Mouse (Mus musculus) midbrain, postnatal 0 days (tissue): ENCODE data around the gene 4930568D16Rik. TPM values are rescaled to one million over a fixed set of nuclear protein-coding genes. Genes with fewer than 3 reads are reported as not detected.

Source experiments
- ATAC-seq: fragments of 200-750 bp; cut with Nextera tagmentation; 2 replicates; pipeline ENCODE4 v1.8.0; 2017; ENCODE audit warnings: moderate number of reproducible peaks, mild to moderate bottlenecking, moderate TSS enrichment, moderate library complexity; ENCODE audit not compliant: low FRiP score
- DNase-seq: peaks from one replicate; pipeline ENCODE4 v3.0.0-alpha.2; 2015; ENCODE audit warnings: low spot score
- H3K27ac ChIP-seq: fragments of 300-500 bp; sonication (generic); 2 replicates; pipeline ENCODE4 v1.5.1; 2014; ENCODE audit warnings: low read depth, mild to moderate bottlenecking, low read length, mixed read lengths
- H3K27me3 ChIP-seq: fragments of 300-500 bp; sonication (generic); 2 replicates; pipeline ENCODE4 v1.6.1; 2014; ENCODE audit warnings: low read length, control low read depth, mixed read lengths; ENCODE audit not compliant: insufficient read depth
- H3K36me3 ChIP-seq: fragments of 300-500 bp; sonication (generic); 2 replicates; pipeline ENCODE4 v1.6.1; 2014; ENCODE audit warnings: low read length, control low read depth, mixed read lengths; ENCODE audit not compliant: insufficient read depth
- H3K4me1 ChIP-seq: fragments of 300-500 bp; sonication (generic); 2 replicates; pipeline ENCODE4 v1.6.1; 2014; ENCODE audit warnings: mild to moderate bottlenecking, control low read depth, antibody characterized with exemption, low read length, mixed read lengths; ENCODE audit not compliant: insufficient read depth
- H3K4me2 ChIP-seq: fragments of 300-500 bp; sonication (generic); 2 replicates; pipeline ENCODE4 v1.6.1; 2014; ENCODE audit warnings: low read depth, mild to moderate bottlenecking, low read length, mixed read lengths; ENCODE audit not compliant: poor library complexity, severe bottlenecking
- H3K4me3 ChIP-seq: fragments of 300-500 bp; sonication (generic); 2 replicates; pipeline ENCODE4 v1.5.1; 2014; ENCODE audit warnings: low read depth, mild to moderate bottlenecking, low read length, moderate library complexity
- H3K9ac ChIP-seq: fragments of 300-500 bp; sonication (generic); replicated peaks from 2 replicates; pipeline ENCODE4 v1.6.1; 2014; ENCODE audit warnings: mild to moderate bottlenecking, low read length, moderate library complexity, mixed read lengths; ENCODE audit not compliant: poor library complexity, severe bottlenecking
- H3K9me3 ChIP-seq: fragments of 300-500 bp; sonication (generic); 2 replicates; pipeline ENCODE4 v1.6.1; 2016; ENCODE audit warnings: low read length, control low read depth
- CTCF ChIP-seq: IDR thresholded peaks from 2 replicates; pipeline ENCODE4 v1.5.1; 2016; ENCODE audit warnings: antibody characterized with exemption, mild to moderate bottlenecking
- WGBS: fragments of 180-500 bp; shearing (Covaris S2); extraction: QIAGEN DNeasy Blood & Tissue Kit; methylation state at CpG from one replicate; pipeline ENCODE4 v1.1.7; 2014; 5-methylcytosine and 5-hydroxymethylcytosine counted together
- polyA plus RNA-seq: library from polyadenylated mRNA; unstranded; fragments of >200 nt; fragmentation: Nextera tagmentation; extraction: Ambion mirVana; gene quantifications from 2 replicates; pipeline ENCODE4 v1.2.1, GENCODE M21; 2015
- total RNA-seq: library from RNA; depleted of rRNA; stranded (reverse); fragments of >200 nt; gene quantifications from 2 replicates; pipeline ENCODE4 v1.2.3, GENCODE M21; 2014; rRNA removed

4930568D16Rik gene
- total RNA-seq (not detected in 2 replicates), polyA plus RNA-seq (not detected in 2 replicates)

- Histone ChIP-seq H3K9ac (no peak within 1 kb of the TSS), H3K4me3 (no peak within 1 kb of the TSS), H3K27ac (no peak within 1 kb of the TSS), H3K4me2 (no peak within 1 kb of the TSS), H3K36me3 (no peaks in the 10 kb centered on the region), H3K27me3 (no peaks in the 10 kb centered on the region), H3K9me3 (0 out of 2 replicates have a peak, but pooled peaks cover 2% of the 10 kb centered on the region), H3K4me1 (no peaks in the 10 kb centered on the region)
- 70% methylated on average over 2 of the region's 2 CpGs for WGBS
- ATAC-seq (no peak), DNase-seq (no peak)
- TF ChIP-seq CTCF, result no peak
Observed at GRCm38 (mm10) chr2:35367629-35368028, at the start of gene 4930568D16Rik. 4930568D16Rik (minus strand) TSS chr2:35367729.

GRCm38 (mm10) chr2:35417231-35417630 lies 49.7 kb upstream of the 4930568D16Rik start:
- Histone ChIP-seq H3K4me3 (no peak overlapping the region), H3K4me1 (no peaks in the 10 kb centered on the region), H3K27ac (no peak overlapping the region), H3K27me3 (no peaks in the 10 kb centered on the region), H3K9me3 (peaks cover 4% of the 10 kb centered on the region; the same call in 1 of the 2 replicates), H3K36me3 (no peaks in the 10 kb centered on the region), H3K9ac (no peak overlapping the region), H3K4me2 (no peak overlapping the region)
- ATAC-seq (no peak), DNase-seq (no peak)
- WGBS, result 79% methylated on average over 1 of the region's 1 CpGs
- no peak for TF ChIP-seq CTCF

- Histone ChIP-seq H3K36me3 (no peaks in the 10 kb centered on the region), H3K4me3 (no peak overlapping the region), H3K9me3 (peaks cover 4% of the 10 kb centered on the region; the same call in 1 of the 2 replicates), H3K4me2 (no peak overlapping the region), H3K4me1 (no peaks in the 10 kb centered on the region), H3K27me3 (no peaks in the 10 kb centered on the region), H3K9ac (no peak overlapping the region), H3K27ac (no peak overlapping the region)
- no peak for TF ChIP-seq CTCF
- no peak for ATAC-seq
- WGBS, result 84% methylated on average over 6 of the region's 6 CpGs
- no peak for DNase-seq
Observed at GRCm38 (mm10) chr2:35416473-35416872, 48.9 kb upstream of the 4930568D16Rik start.

- no peak for DNase-seq
Observed at GRCm38 (mm10) chr2:35412810-35413209, 45.3 kb upstream of the 4930568D16Rik start.

GRCm38 (mm10) chr2:35412246-35412645 lies 44.7 kb upstream of the 4930568D16Rik start:
- no peaks in the 10 kb centered on the region for H3K9me3 ChIP-seq
- H3K36me3 ChIP-seq, result no peaks in the 10 kb centered on the region
- no peak for TF ChIP-seq CTCF
- no peak overlapping the region for H3K4me3 ChIP-seq
- ATAC-seq, result no peak
- no peak overlapping the region for H3K4me2 ChIP-seq
- H3K9ac ChIP-seq, result no peak overlapping the region
- 74% methylated on average over 2 of the region's 2 CpGs for WGBS
- no peak overlapping the region for H3K27ac ChIP-seq
- H3K4me1 ChIP-seq, result no peaks in the 10 kb centered on the region
- DNase-seq, result no peak
- H3K27me3 ChIP-seq, result no peaks in the 10 kb centered on the region

More at GRCm38 (mm10) chr2:35412810-35413209, 45.3 kb upstream of the 4930568D16Rik start:
- no peaks in the 10 kb centered on the region for H3K36me3 ChIP-seq
- H3K4me2 ChIP-seq, result no peak overlapping the region
- no peaks in the 10 kb centered on the region for H3K27me3 ChIP-seq
- WGBS, result 95% methylated on average over 3 of the region's 3 CpGs
- no peak for TF ChIP-seq CTCF
- no peak overlapping the region for H3K27ac ChIP-seq
- H3K9me3 ChIP-seq, result no peaks in the 10 kb centered on the region
- no peak overlapping the region for H3K4me3 ChIP-seq
- no peaks in the 10 kb centered on the region for H3K4me1 ChIP-seq
- no peak for ATAC-seq
- H3K9ac ChIP-seq, result no peak overlapping the region

GRCm38 (mm10) chr2:35411640-35412190 lies 44.2 kb upstream of the 4930568D16Rik start:
- Histone ChIP-seq H3K9ac (no peak overlapping the region), H3K4me3 (no peak overlapping the region), H3K4me1 (no peaks in the 10 kb centered on the region), H3K9me3 (no peaks in the 10 kb centered on the region), H3K4me2 (no peak overlapping the region), H3K27ac (no peak overlapping the region), H3K36me3 (no peaks in the 10 kb centered on the region), H3K27me3 (no peaks in the 10 kb centered on the region)
- WGBS, result 80% methylated on average over 10 of the region's 10 CpGs
- DNase-seq (no peak), ATAC-seq (no peak)
- TF ChIP-seq CTCF, result no peak
